Comparison of ENCODE assay signal across 15 mouse cellular contexts in genomic region chr17:83115146-83115545, GRCm38 (mm10).
A peak's percentile ranks its signal among the peaks of the same experiment; 100 is the strongest.
DNase-seq lines count a peak whose midpoint lies in the region; ATAC-seq and TF ChIP-seq lines count a peak whose summit lies in the region.
"Had no signal": no experiment of that assay in that cellular context is flagged by ENCODE, and none has a peak within 500 bp of the region (broad histone marks: within the 10 kb centered on the region; RNA-seq: fewer than 3 reads in every experiment).

No protein-coding gene starts in this region.

- no peaks in the 10 kb centered on the region for H3K36me3 ChIP-seq in hindbrain, embryonic 10.5 days
- H3K36me3 ChIP-seq in hindbrain, postnatal 0 days (ENCODE audit: insufficient read depth, low read length) = no peaks in the 10 kb centered on the region
- no peaks in the 10 kb centered on the region for H3K36me3 ChIP-seq in limb, embryonic 12.5 days
- H3K36me3 ChIP-seq: heart, embryonic 12.5 days; neural tube, embryonic 12.5 days had no signal

- H3K27ac ChIP-seq in hindbrain, embryonic 10.5 days = peak overlapping the region; percentile 68
- no peak overlapping the region for H3K27ac ChIP-seq in hindbrain, postnatal 0 days
- H3K27ac ChIP-seq in cerebellum, adult 2 months (ENCODE audit: insufficient read depth, low read length) = no peak overlapping the region
- peak overlapping the region; percentile 66 for H3K27ac ChIP-seq in limb, embryonic 12.5 days
- H3K27ac ChIP-seq: neural tube, embryonic 12.5 days had no signal

- TF ChIP-seq CTCF in hindbrain, postnatal 0 days (IDR thresholded peaks at IDR 0.05; ENCODE audit: low read depth) = no peak
- no peak for TF ChIP-seq CTCF in cerebellum, adult 2 months (IDR thresholded peaks at IDR 0.05; ENCODE audit: borderline replicate concordance, insufficient read depth, low read depth, low read length)

- no peaks in the 10 kb centered on the region for H3K9me3 ChIP-seq in hindbrain, embryonic 10.5 days
- no peaks in the 10 kb centered on the region for H3K9me3 ChIP-seq in hindbrain, postnatal 0 days (ENCODE audit: low read length)
- H3K9me3 ChIP-seq in limb, embryonic 12.5 days = no peaks in the 10 kb centered on the region
- H3K9me3 ChIP-seq: heart, embryonic 12.5 days; neural tube, embryonic 12.5 days had no signal

- no peak overlapping the region for H3K4me2 ChIP-seq in hindbrain, postnatal 0 days (ENCODE audit: low read depth, low read length)
- no peak overlapping the region for H3K4me2 ChIP-seq in limb, embryonic 12.5 days
- H3K4me2 ChIP-seq: heart, embryonic 12.5 days; neural tube, embryonic 12.5 days had no signal

- peaks cover 51% of the 10 kb centered on the region for H3K4me1 ChIP-seq in hindbrain, embryonic 10.5 days (replicated peaks)
- H3K4me1 ChIP-seq in hindbrain, postnatal 0 days (ENCODE audit: insufficient read depth, low read length) = 0 out of 2 replicates have a peak, but pooled peaks cover 5% of the 10 kb centered on the region
- no peaks in the 10 kb centered on the region; the same call in 1 of the 2 replicates for H3K4me1 ChIP-seq in cerebellum, adult 2 months (ENCODE audit: control insufficient read depth, insufficient read depth, low read length)
- H3K4me1 ChIP-seq in limb, embryonic 12.5 days (replicated peaks) = peaks cover 13% of the 10 kb centered on the region

- peaks cover 10% of the 10 kb centered on the region; the same call in 1 of the 2 replicates for H3K27me3 ChIP-seq in hindbrain, embryonic 10.5 days (ENCODE audit: insufficient read depth, poor library complexity, severe bottlenecking)
- no peaks in the 10 kb centered on the region for H3K27me3 ChIP-seq in hindbrain, postnatal 0 days (ENCODE audit: insufficient read depth, low read length)
- no peaks in the 10 kb centered on the region; the same call in 1 of the 2 replicates for H3K27me3 ChIP-seq in cerebellum, adult 2 months (ENCODE audit: control insufficient read depth, insufficient read depth, low read length)
- peaks cover 89% of the 10 kb centered on the region for H3K27me3 ChIP-seq in limb, embryonic 12.5 days
- H3K27me3 ChIP-seq: heart, embryonic 12.5 days; neural tube, embryonic 12.5 days had no signal

- no peak overlapping the region for H3K9ac ChIP-seq in hindbrain, postnatal 0 days (replicated peaks; ENCODE audit: low read length)
- H3K9ac ChIP-seq in limb, embryonic 12.5 days (replicated peaks) = no peak overlapping the region
- H3K9ac ChIP-seq: heart, embryonic 12.5 days; neural tube, embryonic 12.5 days had no signal

- 53% methylated on average over 4 of the region's 4 CpGs for whole genome bisulfite sequencing in hindbrain, embryonic 10.5 days
- WGBS in hindbrain, postnatal 0 days = 59% methylated on average over 4 of the region's 4 CpGs
- 17% methylated on average over 4 of the region's 4 CpGs for WGBS in cerebellum, adult 2 months
- 85% methylated on average over 4 of the region's 4 CpGs for WGBS in limb, embryonic 12.5 days

- TF ChIP-seq POLR2A in cerebellum, adult 2 months (IDR thresholded peaks at IDR 0.05; ENCODE audit: borderline replicate concordance, insufficient read depth, low read length) = no peak

- DNase-seq in hindbrain, embryonic 10.5 days (ENCODE audit: low spot score) = no peak
- DNase-seq in hindbrain, postnatal 0 days (ENCODE audit: low spot score) = no peak
- peak; percentile 25 to 56 for DNase-seq in cerebellum, adult 2 months
- DNase-seq in cerebellum, postnatal 10 days = peak; percentile 51 to 62
- DNase-seq in T-cell, adult 2 months (ENCODE audit: low spot score) = no peak
- DNase-seq in urinary bladder, adult 18-20 months (ENCODE audit: low spot score in 2 of 2) = no peak
- DNase-seq in neural tube, embryonic 10.5 days (ENCODE audit: extremely low spot score, low spot score) = no peak
- DNase-seq: gastrocnemius, postnatal 14 days; kidney, postnatal 25 days; lung, adult 18-20 months; thymus, adult 2 months had no signal

- no peak overlapping the region for H3K4me3 ChIP-seq in hindbrain, embryonic 10.5 days
- no peak overlapping the region for H3K4me3 ChIP-seq in hindbrain, postnatal 0 days (ENCODE audit: low read length)
- no peak overlapping the region for H3K4me3 ChIP-seq in cerebellum, adult 2 months (replicated peaks; ENCODE audit: insufficient read depth, low read depth, low read length)
- no peak overlapping the region for H3K4me3 ChIP-seq in limb, embryonic 12.5 days (replicated peaks)
- H3K4me3 ChIP-seq: heart, embryonic 12.5 days; neural tube, embryonic 12.5 days had no signal

- no peak for ATAC-seq in hindbrain, postnatal 0 days
- no peak for ATAC-seq in limb, embryonic 12.5 days (ENCODE audit: insufficient number of reproducible peaks, insufficient read depth, low FRiP score, low TSS enrichment, low read depth)
- ATAC-seq: midbrain, embryonic 16.5 days had no signal

Comparison
In these comparisons a context has a peak if more than half of its experiments do, and no peak if none do; other contexts are left out.
1. H3K27ac ChIP-seq: peak in hindbrain, embryonic 10.5 days (single experiment) and limb, embryonic 12.5 days (single experiment); none in hindbrain, postnatal 0 days (single experiment) and cerebellum, adult 2 months (single experiment).
2. DNase-seq: peak in cerebellum, adult 2 months (2 of 2) and cerebellum, postnatal 10 days (2 of 2); none in hindbrain, embryonic 10.5 days (single experiment), hindbrain, postnatal 0 days (single experiment), T-cell, adult 2 months (single experiment), urinary bladder, adult 18-20 months (0 of 2) and neural tube, embryonic 10.5 days (single experiment).